Mouse (Mus musculus) stomach, embryonic 16.5 days (tissue): ENCODE results near the gene Cdk6. TPM values are rescaled to one million over a fixed set of nuclear protein-coding genes. Genes with fewer than 3 reads are reported as not detected.

Source experiments
- ATAC-seq: fragments of 200-750 bp; cut with Nextera tagmentation; 2 replicates; pipeline ENCODE4 v1.8.0; 2017; ENCODE audit warnings: moderate number of reproducible peaks, moderate TSS enrichment; ENCODE audit not compliant: insufficient read depth, low FRiP score
- H3K27ac ChIP-seq: fragments of 300-500 bp; sonication (generic); 2 replicates; pipeline ENCODE4 v1.5.1; 2014; ENCODE audit warnings: low read length
- H3K27me3 ChIP-seq: fragments of 300-500 bp; sonication (generic); 2 replicates; pipeline ENCODE4 v1.6.1; 2014; ENCODE audit warnings: low read length, control low read depth, mixed read lengths; ENCODE audit not compliant: control insufficient read depth, insufficient read depth
- H3K36me3 ChIP-seq: fragments of 300-500 bp; sonication (generic); 2 replicates; pipeline ENCODE4 v1.6.1; 2014; ENCODE audit warnings: low read length; ENCODE audit not compliant: control insufficient read depth, insufficient read depth
- H3K4me1 ChIP-seq: fragments of 300-500 bp; sonication (generic); 2 replicates; pipeline ENCODE4 v1.6.1; 2014; ENCODE audit warnings: low read length, control low read depth, mixed read lengths; ENCODE audit not compliant: control insufficient read depth, insufficient read depth
- H3K4me2 ChIP-seq: fragments of 300-500 bp; sonication (generic); 2 replicates; pipeline ENCODE4 v1.6.1; 2014; ENCODE audit warnings: low read depth, low read length, mixed read lengths
- H3K4me3 ChIP-seq: fragments of 300-500 bp; sonication (generic); replicated peaks from 2 replicates; pipeline ENCODE4 v1.5.1; 2014; ENCODE audit warnings: mild to moderate bottlenecking, low read length
- H3K9ac ChIP-seq: fragments of 300-500 bp; sonication (generic); 2 replicates; pipeline ENCODE4 v1.6.1; 2014; ENCODE audit warnings: low read length
- H3K9me3 ChIP-seq: fragments of 300-500 bp; sonication (generic); replicated peaks from 2 replicates; pipeline ENCODE4 v1.6.1; 2016; ENCODE audit warnings: low read length, control low read depth; ENCODE audit not compliant: control insufficient read depth
- WGBS: fragments of 180-500 bp; shearing (Covaris S2); extraction: QIAGEN DNeasy Blood & Tissue Kit; methylation state at CpG from one replicate; pipeline ENCODE4 v1.1.7; 2014; 5-methylcytosine and 5-hydroxymethylcytosine counted together
- polyA plus RNA-seq: library from polyadenylated mRNA; unstranded; fragments of >200 nt; fragmentation: Nextera tagmentation; extraction: Ambion mirVana; gene quantifications from 2 replicates; pipeline ENCODE4 v1.2.1, GENCODE M21; 2015

The Cdk6 gene
- polyA plus RNA-seq, 1 experiment from 2014 or later = 25.9 TPM

DNA sequence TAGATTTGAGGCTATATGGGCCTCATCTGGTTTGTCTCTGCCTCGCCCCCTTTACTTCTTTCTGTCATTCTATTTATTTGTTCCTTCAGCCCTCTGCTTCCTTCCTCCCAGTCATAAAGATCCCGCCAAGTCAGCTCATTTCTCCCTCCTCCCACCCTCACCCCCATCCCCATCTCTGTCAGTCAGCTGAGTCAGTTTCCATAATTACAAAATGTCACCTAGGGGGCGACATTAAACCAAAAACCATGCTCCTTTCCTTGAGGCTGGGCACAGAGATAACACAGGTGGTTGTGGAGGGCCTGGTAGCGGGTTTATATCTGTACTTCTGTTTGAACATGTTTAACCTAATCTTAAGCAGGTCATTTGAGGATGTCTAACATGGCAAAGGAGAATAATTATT, 171.3 kb downstream of the Cdk6 start:
- peaks cover 7% of the 10 kb centered on the region for H3K4me1 ChIP-seq
- 49% methylated on average over 4 of the region's 4 CpGs for WGBS
- H3K9me3 ChIP-seq = no peaks in the 10 kb centered on the region
- H3K4me3 ChIP-seq = no peak overlapping the region
- H3K4me2 ChIP-seq = no peak overlapping the region
- ATAC-seq = no peak
- H3K9ac ChIP-seq = no peak overlapping the region
- no peaks in the 10 kb centered on the region for H3K27me3 ChIP-seq
- H3K36me3 ChIP-seq = no peaks in the 10 kb centered on the region
- H3K27ac ChIP-seq = no peak overlapping the region

DNA sequence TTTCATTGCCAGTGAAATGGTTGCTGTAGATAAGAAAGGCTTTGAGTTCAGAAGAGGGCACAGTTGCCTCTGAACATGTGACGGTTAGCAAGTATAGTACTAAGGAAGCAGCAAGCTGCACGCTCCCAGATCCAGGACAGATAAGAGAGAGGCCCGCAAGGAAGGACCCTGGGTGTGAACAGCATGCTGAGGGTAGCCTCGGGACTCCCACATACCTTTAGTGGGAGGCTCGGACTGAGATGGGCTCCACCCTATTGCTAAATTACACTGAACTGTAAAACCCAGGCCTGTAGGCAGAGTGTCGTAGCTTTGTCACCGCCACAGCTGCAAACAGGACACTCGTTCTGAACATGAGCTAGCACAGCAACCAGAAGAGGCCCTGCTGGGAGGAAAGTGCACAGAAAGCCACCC, 173.6 kb downstream of the Cdk6 start:
- Histone ChIP-seq H3K4me3 (no peak overlapping the region), H3K36me3 (no peaks in the 10 kb centered on the region), H3K4me2 (no peak overlapping the region), H3K9me3 (no peaks in the 10 kb centered on the region), H3K4me1 (peaks cover 7% of the 10 kb centered on the region), H3K27me3 (no peaks in the 10 kb centered on the region), H3K9ac (no peak overlapping the region), H3K27ac (no peak overlapping the region)
- 49% methylated on average over 8 of the region's 8 CpGs for WGBS
- no peak for ATAC-seq

DNA sequence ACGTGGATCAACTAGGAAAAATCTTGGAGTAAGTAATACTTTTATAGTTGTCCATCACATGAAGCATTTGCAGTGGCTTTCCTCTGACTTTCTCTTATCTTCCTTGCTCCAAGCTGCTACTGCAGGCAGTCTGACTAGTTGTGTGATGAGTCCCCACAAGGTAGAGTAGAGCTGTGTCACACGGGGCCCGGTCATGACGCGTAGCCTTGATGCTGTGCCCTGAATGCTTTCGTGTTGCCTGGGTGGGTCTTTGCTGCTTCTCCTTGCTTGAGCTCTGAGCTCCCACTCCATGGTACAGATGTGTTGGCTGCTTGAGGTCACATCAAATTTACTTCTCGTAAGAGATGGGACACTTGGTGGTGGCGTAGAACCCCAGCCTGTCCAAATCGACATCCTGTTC, 174.2 kb downstream of the Cdk6 start:
- Histone ChIP-seq H3K27ac (no peak overlapping the region), H3K9ac (no peak overlapping the region), H3K4me3 (no peak overlapping the region), H3K4me2 (no peak overlapping the region), H3K4me1 (peaks cover 7% of the 10 kb centered on the region), H3K9me3 (no peaks in the 10 kb centered on the region), H3K27me3 (no peaks in the 10 kb centered on the region), H3K36me3 (no peaks in the 10 kb centered on the region)
- no peak for ATAC-seq
- 89% methylated on average over 9 of the region's 9 CpGs for WGBS

DNA sequence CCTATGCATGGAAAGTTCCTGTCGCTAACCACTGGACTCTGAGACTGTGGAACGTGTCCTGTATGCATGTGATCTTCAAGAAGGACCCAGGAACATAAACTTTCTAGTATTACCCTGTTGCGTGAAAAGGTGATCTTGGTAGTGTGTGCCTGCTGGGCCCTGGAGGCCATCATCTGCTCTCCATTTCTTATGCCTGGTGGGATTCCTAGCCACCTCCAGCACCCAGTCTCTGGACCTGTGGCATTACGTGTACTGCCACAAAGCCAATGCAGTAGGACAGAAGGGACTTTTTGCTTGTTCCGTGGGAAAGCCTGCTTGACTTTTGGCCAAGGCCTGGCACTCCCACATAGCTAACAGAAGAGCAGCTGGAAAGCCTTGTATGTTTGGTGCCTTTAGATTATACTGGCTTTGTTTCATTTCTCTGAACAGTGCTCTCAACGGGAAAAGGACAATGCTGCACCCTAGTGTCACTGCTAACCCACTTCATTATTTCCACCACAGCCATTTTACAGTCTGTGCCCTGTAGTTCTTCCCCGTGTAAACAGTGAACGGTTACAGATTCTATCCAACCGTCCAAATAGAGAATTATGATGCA, 175.3 kb downstream of the Cdk6 start:
- Histone ChIP-seq H3K4me3 (no peak overlapping the region), H3K4me2 (no peak overlapping the region), H3K9ac (no peak overlapping the region), H3K27ac (peak overlapping the region; percentile 7; the same call in 1 of the 2 replicates), H3K9me3 (no peaks in the 10 kb centered on the region), H3K36me3 (no peaks in the 10 kb centered on the region), H3K27me3 (no peaks in the 10 kb centered on the region), H3K4me1 (peaks cover under 1% of the 10 kb centered on the region)
- 40% methylated on average over 9 of the region's 9 CpGs for whole genome bisulfite sequencing
- peak; percentile 90 for ATAC-seq

DNA sequence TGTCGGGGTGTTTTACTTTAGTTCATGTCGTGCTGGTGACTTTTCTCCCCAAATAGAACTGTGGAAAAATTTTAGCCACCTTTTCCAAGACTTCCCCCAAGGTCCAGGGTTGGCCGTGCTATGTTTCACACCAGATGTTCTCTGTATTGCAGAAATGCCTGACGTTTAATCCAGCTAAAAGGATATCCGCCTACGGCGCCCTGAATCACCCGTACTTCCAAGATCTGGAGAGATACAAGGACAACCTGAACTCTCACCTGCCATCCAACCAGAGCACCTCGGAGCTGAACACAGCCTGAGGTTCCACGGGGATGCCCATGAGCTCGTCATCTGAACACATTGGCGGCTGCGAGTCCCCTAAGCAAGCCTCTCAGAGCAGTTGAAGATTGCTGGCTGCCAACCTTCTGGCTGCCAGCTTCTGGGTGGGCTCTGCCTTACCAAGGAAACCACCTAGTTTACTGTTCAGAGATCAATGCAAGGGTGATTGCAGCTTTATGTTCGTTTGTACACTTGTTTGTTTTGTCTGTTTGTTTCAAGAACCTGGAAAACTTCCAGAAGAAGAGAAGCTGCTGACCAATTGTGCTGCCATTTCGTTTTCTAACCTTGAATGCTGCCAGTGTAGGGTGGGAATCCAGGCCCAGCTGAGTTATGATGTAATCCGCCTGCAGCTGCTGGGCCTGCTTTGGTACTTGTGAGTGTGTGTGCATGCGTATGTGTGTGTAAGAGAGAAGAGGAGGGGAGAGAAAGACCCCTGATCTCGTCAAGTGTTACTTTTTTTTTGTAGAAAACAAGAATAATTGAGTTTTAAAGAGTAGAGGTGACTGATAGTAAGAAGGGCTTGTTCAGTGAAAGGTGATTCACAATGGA, 179.4 kb downstream of the Cdk6 start:
- Histone ChIP-seq H3K4me2 (no peak overlapping the region), H3K27me3 (no peaks in the 10 kb centered on the region), H3K4me1 (no peaks in the 10 kb centered on the region), H3K27ac (no peak overlapping the region), H3K9ac (no peak overlapping the region), H3K9me3 (no peaks in the 10 kb centered on the region), H3K4me3 (no peak overlapping the region), H3K36me3 (no peaks in the 10 kb centered on the region)
- ATAC-seq = no peak
- WGBS = 79% methylated on average over 18 of the region's 18 CpGs

DNA sequence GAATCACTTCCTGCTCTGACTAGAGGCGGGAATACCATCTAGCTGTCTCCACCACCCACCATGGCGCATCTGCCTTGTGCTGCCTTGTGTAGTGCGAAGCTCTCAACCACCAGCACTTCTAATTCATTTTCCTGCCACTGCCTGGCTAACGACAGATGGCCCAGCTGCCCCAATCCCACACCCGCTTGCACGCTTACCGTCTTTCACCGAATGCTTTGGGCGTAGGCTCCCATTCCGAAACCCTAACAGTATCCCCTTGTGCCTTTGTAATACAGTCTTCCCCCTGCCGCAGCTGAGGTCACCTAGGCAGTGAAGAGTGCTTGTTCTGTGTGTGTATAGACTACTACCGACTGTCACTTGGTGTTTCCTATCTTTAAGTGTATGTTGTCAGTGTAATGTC, 180.5 kb downstream of the Cdk6 start:
- no peak overlapping the region for H3K4me3 ChIP-seq
- no peaks in the 10 kb centered on the region for H3K36me3 ChIP-seq
- H3K9me3 ChIP-seq = no peaks in the 10 kb centered on the region
- H3K4me2 ChIP-seq = no peak overlapping the region
- H3K27me3 ChIP-seq = no peaks in the 10 kb centered on the region
- no peak overlapping the region for H3K9ac ChIP-seq
- no peaks in the 10 kb centered on the region for H3K4me1 ChIP-seq
- 92% methylated on average over 12 of the region's 12 CpGs for whole genome bisulfite sequencing
- ATAC-seq = no peak
- H3K27ac ChIP-seq = no peak overlapping the region

DNA sequence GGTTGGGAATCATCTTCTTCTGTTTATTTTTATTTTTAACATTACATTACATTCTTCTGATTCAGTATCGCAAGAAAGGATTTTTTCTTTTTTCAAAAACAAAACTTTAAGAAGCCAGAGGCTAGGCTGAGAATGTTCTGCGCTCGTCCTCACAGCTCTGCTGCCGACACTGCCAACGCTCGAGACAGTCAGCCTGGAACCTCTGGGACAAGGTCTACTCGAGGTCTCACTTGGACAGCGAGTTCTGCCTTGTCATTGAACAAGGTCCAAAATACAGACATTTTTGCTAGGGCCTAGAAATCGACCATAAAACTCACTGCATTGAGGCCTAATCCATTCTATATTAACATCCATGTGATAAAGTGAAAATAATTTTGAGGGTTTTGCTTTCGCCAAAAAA, 181.5 kb downstream of the Cdk6 start:
- WGBS = 86% methylated on average over 10 of the region's 10 CpGs

DNA sequence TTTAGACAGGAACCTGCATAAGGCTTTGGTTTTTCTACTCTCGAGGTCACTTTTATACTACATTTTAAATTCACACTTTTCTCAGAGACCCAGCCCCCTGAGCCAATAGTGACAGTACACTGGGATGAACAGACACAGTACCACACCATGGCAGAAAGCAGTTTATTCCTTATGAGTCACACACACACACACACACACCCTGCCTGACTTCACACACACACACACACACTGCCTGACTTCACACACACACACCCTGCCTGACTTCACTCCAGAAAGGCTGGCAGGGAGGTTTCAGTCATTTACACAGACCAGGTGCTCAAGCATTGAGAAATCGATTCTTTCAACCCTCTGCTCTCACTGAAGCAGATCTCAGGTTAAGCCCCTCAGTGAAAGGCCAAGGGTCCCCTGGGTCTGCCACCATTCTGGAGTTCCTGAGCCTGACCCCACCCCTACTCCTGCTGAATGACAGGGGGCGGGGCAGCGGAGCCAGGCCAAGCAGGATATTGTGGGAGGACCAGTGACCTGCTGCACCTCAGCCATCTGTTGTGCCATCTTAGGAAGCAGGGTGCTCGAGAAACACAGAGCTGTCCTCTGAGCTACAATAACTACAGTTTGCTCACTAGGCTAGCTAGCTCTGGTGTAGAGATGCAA, 185.9 kb downstream of the Cdk6 start:
- H3K27ac ChIP-seq = no peak overlapping the region
- H3K4me1 ChIP-seq = no peaks in the 10 kb centered on the region
- WGBS = 42% methylated on average over 5 of the region's 5 CpGs
- no peaks in the 10 kb centered on the region for H3K9me3 ChIP-seq
- H3K4me2 ChIP-seq = no peak overlapping the region
- no peak overlapping the region for H3K9ac ChIP-seq
- H3K36me3 ChIP-seq = no peaks in the 10 kb centered on the region
- no peak overlapping the region for H3K4me3 ChIP-seq
- ATAC-seq = peak; percentile 66; the same call in 1 of the 2 replicates
- H3K27me3 ChIP-seq = no peaks in the 10 kb centered on the region

More for the DNA sequence above, 181.5 kb downstream of the Cdk6 start:
- H3K4me1 ChIP-seq = no peaks in the 10 kb centered on the region
- no peak for ATAC-seq
- H3K36me3 ChIP-seq = no peaks in the 10 kb centered on the region
- no peak overlapping the region for H3K4me2 ChIP-seq
- no peak overlapping the region for H3K27ac ChIP-seq
- H3K9ac ChIP-seq = no peak overlapping the region
- H3K4me3 ChIP-seq = no peak overlapping the region
- H3K27me3 ChIP-seq = no peaks in the 10 kb centered on the region
- no peaks in the 10 kb centered on the region for H3K9me3 ChIP-seq

DNA sequence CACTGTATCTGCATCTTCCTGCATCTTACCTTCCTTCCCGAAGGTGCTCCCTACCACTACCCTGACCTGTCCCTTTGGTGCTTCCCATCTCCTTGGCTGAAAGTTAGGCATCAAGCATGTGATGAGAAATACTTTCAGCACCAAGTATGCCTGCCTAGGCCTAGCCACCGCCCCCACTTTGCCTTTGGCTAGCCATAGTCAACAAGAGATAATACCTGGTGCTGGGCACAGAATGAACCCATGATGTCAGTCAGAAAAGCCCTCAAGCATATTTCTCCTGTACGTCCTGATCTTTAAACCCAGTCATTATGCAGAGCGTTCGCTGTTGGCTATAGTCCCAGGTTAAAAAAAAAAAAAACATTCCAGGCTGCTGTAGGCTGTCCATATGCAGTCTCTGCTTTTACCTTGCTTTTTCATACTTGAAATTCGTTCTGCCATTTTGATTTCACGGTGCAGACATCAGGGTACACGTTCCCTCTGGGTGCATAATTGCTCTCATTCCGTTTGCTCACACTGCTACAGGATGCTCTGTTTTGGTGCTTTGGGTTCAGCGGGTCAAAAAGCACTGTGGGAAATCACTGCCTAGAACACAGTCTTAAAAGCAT, 188.4 kb downstream of the Cdk6 start:
- Histone ChIP-seq H3K4me2 (no peak overlapping the region), H3K9me3 (no peaks in the 10 kb centered on the region), H3K4me3 (no peak overlapping the region), H3K36me3 (no peaks in the 10 kb centered on the region), H3K27me3 (no peaks in the 10 kb centered on the region), H3K9ac (no peak overlapping the region), H3K4me1 (no peaks in the 10 kb centered on the region), H3K27ac (no peak overlapping the region)
- WGBS = 75% methylated on average over 10 of the region's 10 CpGs
- ATAC-seq = no peak
